Mouse (Mus musculus): ENCODE measurements at regions not wholly inside any gene's neighbourhood (a gene's known extent, or its start where the extent isn't known, plus 50 kb on each side); places are given as distances from the start of the nearest gene placed in this dataset.

- no peak for ATAC-seq
- Histone ChIP-seq H3K27ac (ENCODE audit: low read depth, low read length) (no peak overlapping the region), H3K4me1 (ENCODE audit: control insufficient read depth, insufficient read depth, low read depth, low read length) (no peaks in the 10 kb centered on the region), H3K9ac (ENCODE audit: low read depth, low read length) (no peak overlapping the region), H3K36me3 (ENCODE audit: control insufficient read depth, insufficient read depth, low read length) (no peaks in the 10 kb centered on the region), H3K4me3 (ENCODE audit: low read length) (no peak overlapping the region), H3K27me3 (replicated peaks; ENCODE audit: control insufficient read depth, insufficient read depth, low read length) (no peaks in the 10 kb centered on the region), H3K9me3 (ENCODE audit: control insufficient read depth, low read length) (no peaks in the 10 kb centered on the region), H3K4me2 (ENCODE audit: low read length) (no peak overlapping the region)
- WGBS = 81% methylated on average over 8 of the region's 8 CpGs
These were observed 241.8 kb downstream of the Gsdmc2 start for GRCm38 (mm10) chr15:63603100-63603714.

GRCm38 (mm10) chr15:63601543-63601942, 243.4 kb downstream of the Gsdmc2 start:
- peak; percentile 84 for ATAC-seq
- WGBS = 54% methylated on average over 5 of the region's 5 CpGs

GRCm38 (mm10) chr15:63592758-63593463, 252.1 kb downstream of the Gsdmc2 start:
- H3K4me2 ChIP-seq (ENCODE audit: low read length) = no peak overlapping the region
- no peaks in the 10 kb centered on the region for H3K9me3 ChIP-seq (ENCODE audit: control insufficient read depth, low read length)
- H3K9ac ChIP-seq (ENCODE audit: low read depth, low read length) = no peak overlapping the region
- no peak overlapping the region for H3K27ac ChIP-seq (ENCODE audit: low read depth, low read length)
- ATAC-seq = no peak
- WGBS = 98% methylated on average over 5 of the region's 5 CpGs
- no peak overlapping the region for H3K4me3 ChIP-seq (ENCODE audit: low read length)
- H3K4me1 ChIP-seq (ENCODE audit: control insufficient read depth, insufficient read depth, low read depth, low read length) = no peaks in the 10 kb centered on the region
- H3K36me3 ChIP-seq (ENCODE audit: control insufficient read depth, insufficient read depth, low read length) = no peaks in the 10 kb centered on the region
- H3K27me3 ChIP-seq (replicated peaks; ENCODE audit: control insufficient read depth, insufficient read depth, low read length) = no peaks in the 10 kb centered on the region

More at GRCm38 (mm10) chr15:63601543-63601942, 243.4 kb downstream of the Gsdmc2 start:
- no peak overlapping the region for H3K9ac ChIP-seq (ENCODE audit: low read depth, low read length)
- no peak overlapping the region for H3K4me2 ChIP-seq (ENCODE audit: low read length)
- no peak overlapping the region for H3K4me3 ChIP-seq (ENCODE audit: low read length)
- no peaks in the 10 kb centered on the region for H3K27me3 ChIP-seq (replicated peaks; ENCODE audit: control insufficient read depth, insufficient read depth, low read length)
- no peaks in the 10 kb centered on the region for H3K4me1 ChIP-seq (ENCODE audit: control insufficient read depth, insufficient read depth, low read depth, low read length)
- H3K36me3 ChIP-seq (ENCODE audit: control insufficient read depth, insufficient read depth, low read length) = no peaks in the 10 kb centered on the region
- H3K27ac ChIP-seq (ENCODE audit: low read depth, low read length) = no peak overlapping the region
- H3K9me3 ChIP-seq (ENCODE audit: control insufficient read depth, low read length) = no peaks in the 10 kb centered on the region

- Histone ChIP-seq H3K27ac (ENCODE audit: low read depth, low read length) (no peak overlapping the region), H3K36me3 (ENCODE audit: control insufficient read depth, insufficient read depth, low read length) (no peaks in the 10 kb centered on the region), H3K4me1 (ENCODE audit: control insufficient read depth, insufficient read depth, low read depth, low read length) (no peaks in the 10 kb centered on the region), H3K9ac (ENCODE audit: low read depth, low read length) (no peak overlapping the region), H3K4me3 (ENCODE audit: low read length) (no peak overlapping the region), H3K27me3 (replicated peaks; ENCODE audit: control insufficient read depth, insufficient read depth, low read length) (no peaks in the 10 kb centered on the region), H3K9me3 (ENCODE audit: control insufficient read depth, low read length) (no peaks in the 10 kb centered on the region), H3K4me2 (ENCODE audit: low read length) (no peak overlapping the region)
- WGBS = 86% methylated on average over 2 of the region's 2 CpGs
- no peak for ATAC-seq
These were observed 285.7 kb downstream of the Gsdmc2 start for GRCm38 (mm10) chr15:63559293-63559692.

- Histone ChIP-seq H3K27me3 (replicated peaks; ENCODE audit: control insufficient read depth, insufficient read depth, low read length) (no peaks in the 10 kb centered on the region), H3K9me3 (ENCODE audit: control insufficient read depth, low read length) (no peaks in the 10 kb centered on the region), H3K4me2 (ENCODE audit: low read length) (no peak overlapping the region), H3K27ac (ENCODE audit: low read depth, low read length) (no peak overlapping the region), H3K36me3 (ENCODE audit: control insufficient read depth, insufficient read depth, low read length) (no peaks in the 10 kb centered on the region), H3K4me1 (ENCODE audit: control insufficient read depth, insufficient read depth, low read depth, low read length) (no peaks in the 10 kb centered on the region), H3K9ac (ENCODE audit: low read depth, low read length) (no peak overlapping the region), H3K4me3 (ENCODE audit: low read length) (no peak overlapping the region)
- 94% methylated on average over 1 of the region's 1 CpGs for WGBS
- no peak for ATAC-seq
These were observed 286.3 kb downstream of the Gsdmc2 start for GRCm38 (mm10) chr15:63558691-63559090.

- Histone ChIP-seq H3K9me3 (ENCODE audit: control insufficient read depth, low read length) (no peaks in the 10 kb centered on the region), H3K27me3 (replicated peaks; ENCODE audit: control insufficient read depth, insufficient read depth, low read length) (no peaks in the 10 kb centered on the region), H3K4me1 (ENCODE audit: control insufficient read depth, insufficient read depth, low read depth, low read length) (no peaks in the 10 kb centered on the region), H3K4me2 (ENCODE audit: low read length) (no peak overlapping the region), H3K9ac (ENCODE audit: low read depth, low read length) (no peak overlapping the region), H3K27ac (ENCODE audit: low read depth, low read length) (no peak overlapping the region), H3K36me3 (ENCODE audit: control insufficient read depth, insufficient read depth, low read length) (no peaks in the 10 kb centered on the region), H3K4me3 (ENCODE audit: low read length) (no peak overlapping the region)
- 76% methylated on average over 3 of the region's 3 CpGs for WGBS
- ATAC-seq = no peak
These were observed 287.2 kb downstream of the Gsdmc2 start for GRCm38 (mm10) chr15:63557816-63558215.

- Histone ChIP-seq H3K27me3 (replicated peaks; ENCODE audit: control insufficient read depth, insufficient read depth, low read length) (no peaks in the 10 kb centered on the region), H3K4me3 (ENCODE audit: low read length) (no peak overlapping the region), H3K9me3 (ENCODE audit: control insufficient read depth, low read length) (no peaks in the 10 kb centered on the region), H3K9ac (ENCODE audit: low read depth, low read length) (no peak overlapping the region), H3K4me1 (ENCODE audit: control insufficient read depth, insufficient read depth, low read depth, low read length) (no peaks in the 10 kb centered on the region), H3K4me2 (ENCODE audit: low read length) (no peak overlapping the region), H3K27ac (ENCODE audit: low read depth, low read length) (no peak overlapping the region), H3K36me3 (ENCODE audit: control insufficient read depth, insufficient read depth, low read length) (no peaks in the 10 kb centered on the region)
- ATAC-seq = no peak
- 71% methylated on average over 5 of the region's 5 CpGs for WGBS
These were observed 291.4 kb downstream of the Gsdmc2 start for GRCm38 (mm10) chr15:63553597-63553996.

GRCm38 (mm10) chr15:63532337-63533055, 312.5 kb downstream of the Gsdmc2 start:
- Histone ChIP-seq H3K9me3 (ENCODE audit: control insufficient read depth, low read length) (no peaks in the 10 kb centered on the region), H3K9ac (ENCODE audit: low read depth, low read length) (no peak overlapping the region), H3K4me3 (ENCODE audit: low read length) (peak overlapping the region; percentile 9; the same call in 1 of the 2 replicates), H3K4me2 (ENCODE audit: low read length) (peak overlapping the region; percentile 45), H3K27me3 (replicated peaks; ENCODE audit: control insufficient read depth, insufficient read depth, low read length) (no peaks in the 10 kb centered on the region), H3K4me1 (ENCODE audit: control insufficient read depth, insufficient read depth, low read depth, low read length) (no peaks in the 10 kb centered on the region; the same call in 1 of the 2 replicates), H3K27ac (ENCODE audit: low read depth, low read length) (no peak overlapping the region), H3K36me3 (ENCODE audit: control insufficient read depth, insufficient read depth, low read length) (no peaks in the 10 kb centered on the region)
- ATAC-seq = peak; percentile 91
- 29% methylated on average over 12 of the region's 12 CpGs for WGBS

- WGBS = 92% methylated on average over 2 of the region's 2 CpGs
- H3K4me2 ChIP-seq (ENCODE audit: low read length) = no peak overlapping the region
- no peaks in the 10 kb centered on the region for H3K27me3 ChIP-seq (replicated peaks; ENCODE audit: control insufficient read depth, insufficient read depth, low read length)
- H3K36me3 ChIP-seq (ENCODE audit: control insufficient read depth, insufficient read depth, low read length) = no peaks in the 10 kb centered on the region
- H3K4me1 ChIP-seq (ENCODE audit: control insufficient read depth, insufficient read depth, low read depth, low read length) = no peaks in the 10 kb centered on the region
- ATAC-seq = no peak
- H3K27ac ChIP-seq (ENCODE audit: low read depth, low read length) = no peak overlapping the region
- no peak overlapping the region for H3K4me3 ChIP-seq (ENCODE audit: low read length)
- no peaks in the 10 kb centered on the region for H3K9me3 ChIP-seq (ENCODE audit: control insufficient read depth, low read length)
- no peak overlapping the region for H3K9ac ChIP-seq (ENCODE audit: low read depth, low read length)
These were observed 317.7 kb downstream of the Gsdmc2 start for GRCm38 (mm10) chr15:63527318-63527717.
